Mouse (Mus musculus) bone marrow, adult 2 months (tissue): ENCODE results near the gene Ubqln4.

Source experiments
- CTCF ChIP-seq: fragments of 200-500 bp; IDR thresholded peaks from 2 replicates; pipeline ENCODE4 v1.5.1; 2011; ENCODE audit warnings: low read length, control low read depth; ENCODE audit not compliant: control insufficient read depth, insufficient read depth
- POLR2A ChIP-seq: fragments of 200-500 bp; IDR thresholded peaks from 2 replicates; pipeline ENCODE4 v1.6.1; 2011; ENCODE audit warnings: low read depth, mild to moderate bottlenecking, control low read depth, low read length, borderline replicate concordance; ENCODE audit not compliant: control insufficient read depth

- TF ChIP-seq CTCF (no peak), POLR2A (no peak)
Measured at GRCm38 (mm10) chr3:88566536-88567061, 13.0 kb downstream of the Ubqln4 start.
